In genomic region chr4:141404518-141405313, GRCm38 (mm10) we compare ENCODE assay signal across 8 mouse cellular contexts. TPM values are rescaled to one million over a fixed set of nuclear protein-coding genes. Genes with fewer than 3 reads are reported as not detected.
DNase-seq lines count a peak whose midpoint lies in the region; ATAC-seq and TF ChIP-seq lines count a peak whose summit lies in the region.

No protein-coding gene starts in this region.

- H3K27ac ChIP-seq in forebrain, embryonic 10.5 days: no peak overlapping the region
- 0 out of 2 replicates have a peak overlapping the region, but pooled peaks have one; percentile 22 for H3K27ac ChIP-seq in heart, embryonic 15.5 days
- H3K27ac ChIP-seq in liver, embryonic 12.5 days: no peak overlapping the region
- H3K27ac ChIP-seq in neural tube, embryonic 11.5 days (ENCODE audit: low read depth, low read length): no peak overlapping the region
- no peak overlapping the region for H3K27ac ChIP-seq in stomach, embryonic 16.5 days (ENCODE audit: low read length)

- H3K4me3 ChIP-seq in C2C12 (ENCODE audit: insufficient read depth, poor library complexity, severe bottlenecking): no peak overlapping the region
- 0 out of 2 replicates have a peak overlapping the region, but pooled peaks have one; percentile 5 for H3K4me3 ChIP-seq in forebrain, embryonic 10.5 days
- H3K4me3 ChIP-seq in heart, embryonic 15.5 days: no peak overlapping the region
- H3K4me3 ChIP-seq in liver, embryonic 12.5 days: no peak overlapping the region
- no peak overlapping the region for H3K4me3 ChIP-seq in neural tube, embryonic 11.5 days (ENCODE audit: low read depth, low read length)
- peak overlapping the region; percentile 18 for H3K4me3 ChIP-seq in stomach, embryonic 16.5 days (replicated peaks; ENCODE audit: low read length)

- peak overlapping the region; percentile 40 for H3K4me2 ChIP-seq in heart, embryonic 15.5 days
- peak overlapping the region; percentile 27; the same call in 1 of the 2 replicates for H3K4me2 ChIP-seq in liver, embryonic 12.5 days
- H3K4me2 ChIP-seq in neural tube, embryonic 11.5 days (ENCODE audit: low read depth): 0 out of 2 replicates have a peak overlapping the region, but pooled peaks have one; percentile 3
- H3K4me2 ChIP-seq in stomach, embryonic 16.5 days (ENCODE audit: low read depth, low read length): peak overlapping the region; percentile 45

- no peaks in the 10 kb centered on the region for H3K9me3 ChIP-seq in forebrain, embryonic 10.5 days
- no peaks in the 10 kb centered on the region for H3K9me3 ChIP-seq in heart, embryonic 15.5 days (replicated peaks)
- H3K9me3 ChIP-seq in liver, embryonic 12.5 days (replicated peaks): no peaks in the 10 kb centered on the region
- no peaks in the 10 kb centered on the region for H3K9me3 ChIP-seq in neural tube, embryonic 11.5 days (ENCODE audit: control insufficient read depth, low read length)
- no peaks in the 10 kb centered on the region for H3K9me3 ChIP-seq in stomach, embryonic 16.5 days (replicated peaks; ENCODE audit: control insufficient read depth, low read length)

- no peak for TF ChIP-seq POLR2A in brain, embryonic 14.5 days (IDR thresholded peaks at IDR 0.05; ENCODE audit: borderline replicate concordance, extremely low read depth, insufficient read depth, insufficient read length, poor library complexity, severe bottlenecking)

- H3K79me2 ChIP-seq in C2C12 (ENCODE audit: control insufficient read depth, insufficient read depth): no peaks in the 10 kb centered on the region

- peaks cover 7% of the 10 kb centered on the region for H3K4me1 ChIP-seq in forebrain, embryonic 10.5 days
- peaks cover 16% of the 10 kb centered on the region for H3K4me1 ChIP-seq in heart, embryonic 15.5 days (replicated peaks)
- peaks cover 3% of the 10 kb centered on the region; the same call in 1 of the 2 replicates for H3K4me1 ChIP-seq in liver, embryonic 12.5 days
- no peaks in the 10 kb centered on the region for H3K4me1 ChIP-seq in neural tube, embryonic 11.5 days (ENCODE audit: control insufficient read depth, insufficient read depth, low read length)
- peaks cover 11% of the 10 kb centered on the region for H3K4me1 ChIP-seq in stomach, embryonic 16.5 days (ENCODE audit: control insufficient read depth, insufficient read depth, low read length)

- H3K9ac ChIP-seq in heart, embryonic 15.5 days: no peak overlapping the region
- H3K9ac ChIP-seq in liver, embryonic 12.5 days: no peak overlapping the region
- no peak overlapping the region for H3K9ac ChIP-seq in neural tube, embryonic 11.5 days (ENCODE audit: low read length)
- peak overlapping the region; percentile 70 for H3K9ac ChIP-seq in stomach, embryonic 16.5 days (ENCODE audit: low read length)

- H3K27me3 ChIP-seq in C2C12 (ENCODE audit: control insufficient read depth, insufficient read depth, insufficient read length): no peaks in the 10 kb centered on the region
- H3K27me3 ChIP-seq in forebrain, embryonic 10.5 days (ENCODE audit: poor library complexity, severe bottlenecking): peaks cover 47% of the 10 kb centered on the region
- H3K27me3 ChIP-seq in heart, embryonic 15.5 days: 0 out of 2 replicates have a peak, but pooled peaks cover 3% of the 10 kb centered on the region
- peaks cover 48% of the 10 kb centered on the region for H3K27me3 ChIP-seq in liver, embryonic 12.5 days (replicated peaks)
- peaks cover 5% of the 10 kb centered on the region; the same call in 1 of the 2 replicates for H3K27me3 ChIP-seq in neural tube, embryonic 11.5 days (ENCODE audit: control insufficient read depth, insufficient read depth, low read length)
- peaks cover 7% of the 10 kb centered on the region; the same call in 1 of the 2 replicates for H3K27me3 ChIP-seq in stomach, embryonic 16.5 days (ENCODE audit: control insufficient read depth, insufficient read depth, low read length)

- 13% methylated on average over 15 of the region's 15 CpGs for WGBS in forebrain, embryonic 10.5 days
- WGBS in heart, embryonic 15.5 days: 8% methylated on average over 15 of the region's 15 CpGs
- 12% methylated on average over 15 of the region's 15 CpGs for WGBS in liver, embryonic 12.5 days (ENCODE audit: insufficient replicate concordance)
- WGBS in neural tube, embryonic 11.5 days: 15% methylated on average over 15 of the region's 15 CpGs
- WGBS in stomach, embryonic 16.5 days: 14% methylated on average over 15 of the region's 15 CpGs

- peak; percentile 90 for TF ChIP-seq CTCF in C2C12 (IDR thresholded peaks at IDR 0.05; ENCODE audit: control insufficient read depth, insufficient read depth, insufficient read length)
- peak; percentile 99 for TF ChIP-seq CTCF in brain, embryonic 14.5 days (IDR thresholded peaks at IDR 0.05; ENCODE audit: borderline replicate concordance, extremely low read depth, insufficient read depth, insufficient read length)

- H3K36me3 ChIP-seq in C2C12 (ENCODE audit: control insufficient read depth, insufficient read depth): no peaks in the 10 kb centered on the region
- H3K36me3 ChIP-seq in forebrain, embryonic 10.5 days (replicated peaks): no peaks in the 10 kb centered on the region
- no peaks in the 10 kb centered on the region for H3K36me3 ChIP-seq in heart, embryonic 15.5 days
- H3K36me3 ChIP-seq in liver, embryonic 12.5 days: no peaks in the 10 kb centered on the region
- no peaks in the 10 kb centered on the region for H3K36me3 ChIP-seq in neural tube, embryonic 11.5 days (ENCODE audit: control insufficient read depth, insufficient read depth, low read length)
- no peaks in the 10 kb centered on the region for H3K36me3 ChIP-seq in stomach, embryonic 16.5 days (ENCODE audit: control insufficient read depth, insufficient read depth, low read length)

- DNase-seq in brain, embryonic 14.5 days (ENCODE audit: low read depth): peak; percentile 87
- DNase-seq in forebrain, embryonic 10.5 days (ENCODE audit: extremely low spot score, low spot score): peak; percentile 89
- peak; percentile 91 for DNase-seq in kidney, postnatal 14 days
- peak; percentile 89 for DNase-seq in neural tube, embryonic 11.5 days (ENCODE audit: low spot score)

- no peaks in the 10 kb centered on the region for H3K79me3 ChIP-seq in C2C12 (ENCODE audit: low read depth)

- ATAC-seq in heart, embryonic 15.5 days (replicated peaks; ENCODE audit: insufficient number of reproducible peaks, insufficient read depth, low FRiP score, low read depth): peak; percentile 70
- ATAC-seq in liver, embryonic 12.5 days: peak; percentile 60; the same call in 1 of the 2 replicates
- peak; percentile 61 for ATAC-seq in neural tube, embryonic 11.5 days (ENCODE audit: insufficient read depth, low FRiP score, low TSS enrichment)
- peak; percentile 61 for ATAC-seq in stomach, embryonic 16.5 days (ENCODE audit: insufficient read depth, low FRiP score)

- H3ac ChIP-seq in C2C12 (ENCODE audit: control insufficient read depth, insufficient read length, low read depth): peak overlapping the region; percentile 21

RNA-seq across cellular contexts. Expression of gene Clcnka, which starts 6.2 kb away (rescaled TPM):
- polyA plus RNA-seq in C2C12 (2012; fragmentation: generic; extraction: Trizol): not detected
- 0.11 and 0.19 TPM in 2 replicates for polyA plus RNA-seq in brain, embryonic 14.5 days (2012; rRNA removed)
- polyA plus RNA-seq in forebrain, embryonic 10.5 days (2016; fragmentation: Nextera tagmentation; extraction: Ambion mirVana): 0.05 and 0.06 TPM in 2 replicates
- 0.05 and 0.06 TPM in 2 replicates for polyA plus RNA-seq in heart, embryonic 15.5 days (2015; fragmentation: Nextera tagmentation; extraction: Ambion mirVana)
- polyA plus RNA-seq in liver, embryonic 12.5 days (2016; fragmentation: Nextera tagmentation; extraction: Ambion mirVana): not detected in 2 replicates
- polyA plus RNA-seq in neural tube, embryonic 11.5 days (2014; fragmentation: Nextera tagmentation; extraction: Ambion mirVana): 0.09 TPM in 1 of 2 replicates, not detected in the other
- 0.17 TPM in 1 of 2 replicates, not detected in the other for polyA plus RNA-seq in stomach, embryonic 16.5 days (2015; fragmentation: Nextera tagmentation; extraction: Ambion mirVana)

RNA-seq across cellular contexts. Expression of gene Clcnkb, which starts 11.1 kb away (rescaled TPM):
- not detected for polyA plus RNA-seq in C2C12 (2012; fragmentation: generic; extraction: Trizol)
- 0.03 TPM in 1 of 2 replicates, not detected in the other for polyA plus RNA-seq in brain, embryonic 14.5 days (2012; rRNA removed)
- not detected in 2 replicates for polyA plus RNA-seq in forebrain, embryonic 10.5 days (2016; fragmentation: Nextera tagmentation; extraction: Ambion mirVana)
- 0.39 and 0.60 TPM in 2 replicates for polyA plus RNA-seq in heart, embryonic 15.5 days (2015; fragmentation: Nextera tagmentation; extraction: Ambion mirVana)
- polyA plus RNA-seq in liver, embryonic 12.5 days (2016; fragmentation: Nextera tagmentation; extraction: Ambion mirVana): not detected in 2 replicates
- polyA plus RNA-seq in neural tube, embryonic 11.5 days (2014; fragmentation: Nextera tagmentation; extraction: Ambion mirVana): not detected in 2 replicates
- polyA plus RNA-seq in stomach, embryonic 16.5 days (2015; fragmentation: Nextera tagmentation; extraction: Ambion mirVana): not detected in 2 replicates

RNA-seq across cellular contexts. Expression of gene Hspb7, which starts 15.9 kb away (rescaled TPM):
- 0.30 TPM for polyA plus RNA-seq in C2C12 (2012; fragmentation: generic; extraction: Trizol)
- 0.10 TPM in 1 of 2 replicates, not detected in the other for polyA plus RNA-seq in brain, embryonic 14.5 days (2012; rRNA removed)
- polyA plus RNA-seq in forebrain, embryonic 10.5 days (2016; fragmentation: Nextera tagmentation; extraction: Ambion mirVana): not detected in 2 replicates
- 220 and 234 TPM in 2 replicates for polyA plus RNA-seq in heart, embryonic 15.5 days (2015; fragmentation: Nextera tagmentation; extraction: Ambion mirVana)
- 0.04 and 0.08 TPM in 2 replicates for polyA plus RNA-seq in liver, embryonic 12.5 days (2016; fragmentation: Nextera tagmentation; extraction: Ambion mirVana)
- 0.11 TPM in 1 of 2 replicates, not detected in the other for polyA plus RNA-seq in neural tube, embryonic 11.5 days (2014; fragmentation: Nextera tagmentation; extraction: Ambion mirVana)
- polyA plus RNA-seq in stomach, embryonic 16.5 days (2015; fragmentation: Nextera tagmentation; extraction: Ambion mirVana): 5.6 and 5.8 TPM in 2 replicates

RNA-seq across cellular contexts. Expression of gene Srarp, which starts 31.2 kb away (rescaled TPM):
- not detected for polyA plus RNA-seq in C2C12 (2012; fragmentation: generic; extraction: Trizol)
- 0.69 and 0.93 TPM in 2 replicates for polyA plus RNA-seq in brain, embryonic 14.5 days (2012; rRNA removed)
- not detected in 2 replicates for polyA plus RNA-seq in forebrain, embryonic 10.5 days (2016; fragmentation: Nextera tagmentation; extraction: Ambion mirVana)
- polyA plus RNA-seq in heart, embryonic 15.5 days (2015; fragmentation: Nextera tagmentation; extraction: Ambion mirVana): not detected in 2 replicates
- polyA plus RNA-seq in liver, embryonic 12.5 days (2016; fragmentation: Nextera tagmentation; extraction: Ambion mirVana): not detected in 2 replicates
- polyA plus RNA-seq in neural tube, embryonic 11.5 days (2014; fragmentation: Nextera tagmentation; extraction: Ambion mirVana): not detected in 2 replicates
- polyA plus RNA-seq in stomach, embryonic 16.5 days (2015; fragmentation: Nextera tagmentation; extraction: Ambion mirVana): not detected in 2 replicates

RNA-seq across cellular contexts. Expression of gene Fam131c, which starts 36.7 kb away (rescaled TPM):
- 1.9 TPM for polyA plus RNA-seq in C2C12 (2012; fragmentation: generic; extraction: Trizol)
- polyA plus RNA-seq in brain, embryonic 14.5 days (2012; rRNA removed): 21.3 and 29.0 TPM in 2 replicates
- 0.55 and 0.63 TPM in 2 replicates for polyA plus RNA-seq in forebrain, embryonic 10.5 days (2016; fragmentation: Nextera tagmentation; extraction: Ambion mirVana)
- polyA plus RNA-seq in heart, embryonic 15.5 days (2015; fragmentation: Nextera tagmentation; extraction: Ambion mirVana): 0.53 and 0.70 TPM in 2 replicates
- polyA plus RNA-seq in liver, embryonic 12.5 days (2016; fragmentation: Nextera tagmentation; extraction: Ambion mirVana): 0.08 and 0.13 TPM in 2 replicates
- polyA plus RNA-seq in neural tube, embryonic 11.5 days (2014; fragmentation: Nextera tagmentation; extraction: Ambion mirVana): 0.34 and 0.85 TPM in 2 replicates
- 3.0 and 3.5 TPM in 2 replicates for polyA plus RNA-seq in stomach, embryonic 16.5 days (2015; fragmentation: Nextera tagmentation; extraction: Ambion mirVana)

Comparison
In these comparisons a context has a peak if more than half of its experiments do, and no peak if none do; other contexts are left out.
1. H3K4me3 ChIP-seq: peak in forebrain, embryonic 10.5 days (single experiment) and stomach, embryonic 16.5 days (single experiment); none in C2C12 (single experiment), heart, embryonic 15.5 days (single experiment), liver, embryonic 12.5 days (single experiment) and neural tube, embryonic 11.5 days (single experiment).
2. RNA of gene Hspb7, which starts 15.9 kb away (polyA plus RNA-seq): 220 to 234 TPM in heart, embryonic 15.5 days; 5.6 to 5.8 TPM in stomach, embryonic 16.5 days, 0.30 TPM in C2C12 (single experiment), 0.10 TPM in brain, embryonic 14.5 days, 0.04 to 0.08 TPM in liver, embryonic 12.5 days, 0.11 TPM in neural tube, embryonic 11.5 days and not detected in forebrain, embryonic 10.5 days; every median in the first group is over 10 times any median in the second.
3. Peak in every context shown above with its lines, with median percentiles within 50 percentile points of each other: DNase-seq, ATAC-seq and H3K4me2 ChIP-seq.